Mouse (Mus musculus): ENCODE measurements around the gene Myo5c.

Gene Myo5c

DNA sequence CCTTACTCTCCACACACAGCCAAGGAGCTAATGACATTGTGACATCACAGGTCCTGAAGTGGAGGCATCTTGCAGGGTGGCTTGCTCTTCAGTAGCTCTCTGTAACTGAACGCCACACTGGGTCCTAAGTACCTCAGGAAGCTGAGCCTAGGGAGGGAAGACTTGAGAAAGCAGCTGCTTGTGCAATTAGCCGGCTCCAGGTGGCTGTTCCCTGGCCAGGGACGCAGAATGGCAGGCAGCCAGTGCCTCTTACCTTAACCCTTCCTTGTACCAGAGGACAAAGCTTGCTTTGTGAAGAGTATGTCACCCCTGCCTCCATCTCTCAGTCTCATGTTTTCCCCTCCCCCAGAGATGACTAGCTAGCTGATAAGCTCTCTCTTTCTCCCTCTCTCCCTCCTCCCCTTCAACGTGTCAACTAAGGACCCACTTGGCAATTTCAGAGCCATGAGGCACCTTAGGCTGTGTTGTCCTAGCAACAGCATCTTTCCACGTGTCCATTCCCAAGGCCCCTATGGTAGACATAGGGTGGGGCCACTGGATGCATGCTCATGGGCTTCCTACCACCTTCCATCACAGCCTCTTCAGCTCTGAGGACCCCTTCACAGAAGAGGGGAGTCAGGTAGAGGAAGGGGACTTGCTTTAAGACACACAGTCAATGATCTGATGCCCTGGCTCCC lies 12.0 kb downstream of the Myo5c start:
- no peak for DNase-seq (ENCODE audit: low spot score in 2 of 2)

DNA sequence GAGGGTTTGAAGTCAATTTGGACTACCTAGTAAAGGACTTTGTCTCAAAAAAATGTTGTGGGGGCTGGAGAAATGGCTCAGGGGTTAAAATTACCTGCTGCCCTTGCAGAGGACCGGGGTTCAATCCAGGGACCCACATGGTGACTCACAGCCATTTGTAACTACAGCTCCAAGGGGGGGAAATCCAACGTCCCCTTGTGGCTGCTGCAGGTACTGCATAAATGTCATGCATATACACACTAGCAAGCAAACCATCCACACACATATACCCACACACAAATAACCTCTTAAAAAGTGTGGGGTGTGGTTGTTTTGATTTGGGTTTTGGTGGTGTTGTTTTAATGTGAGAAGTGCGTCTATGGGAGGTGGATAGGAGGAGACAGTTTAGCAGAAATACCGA lies 12.7 kb downstream of the Myo5c start:
- DNase-seq (ENCODE audit: low spot score in 2 of 2), result no peak

DNA sequence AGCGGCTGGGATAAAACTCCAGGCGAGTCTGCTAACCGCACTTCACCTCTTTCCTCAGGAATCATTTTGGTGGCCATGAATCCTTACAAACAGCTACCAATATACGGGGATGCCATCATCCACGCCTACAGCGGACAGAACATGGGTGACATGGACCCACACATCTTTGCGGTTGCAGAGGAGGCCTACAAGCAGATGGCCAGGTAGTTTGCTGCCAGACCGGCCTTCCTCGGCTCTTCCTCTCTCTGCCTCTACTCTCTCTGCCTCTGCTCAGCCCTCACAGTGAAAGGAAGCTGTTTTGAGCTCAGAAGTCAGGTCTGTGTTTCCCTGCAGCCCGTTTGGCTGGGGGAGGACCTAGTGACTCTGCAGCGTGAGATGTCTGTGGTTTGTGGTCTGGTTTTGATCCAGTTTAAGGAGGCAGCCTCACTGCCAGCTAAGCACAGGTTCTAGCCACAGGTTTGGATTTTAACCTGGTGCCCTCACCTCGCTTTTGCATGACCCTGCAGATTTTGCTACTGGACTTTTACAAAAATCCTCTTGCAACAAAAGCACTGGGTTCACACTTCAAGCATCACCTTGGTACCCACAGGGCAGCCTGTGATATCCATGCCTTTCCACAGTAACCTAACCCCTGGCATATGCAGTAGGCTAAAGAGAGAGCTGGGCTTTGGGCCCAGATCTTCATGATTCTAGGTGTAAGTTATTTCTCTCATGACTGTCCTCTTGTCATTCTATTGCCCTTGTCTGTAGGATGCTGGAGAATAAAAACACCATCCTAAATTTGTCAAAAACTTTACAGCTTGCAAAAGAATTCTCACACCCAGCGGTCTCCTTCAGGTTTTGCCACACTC lies 14.5 kb downstream of the Myo5c start:
- no peak for DNase-seq (ENCODE audit: low spot score in 2 of 2)

DNA sequence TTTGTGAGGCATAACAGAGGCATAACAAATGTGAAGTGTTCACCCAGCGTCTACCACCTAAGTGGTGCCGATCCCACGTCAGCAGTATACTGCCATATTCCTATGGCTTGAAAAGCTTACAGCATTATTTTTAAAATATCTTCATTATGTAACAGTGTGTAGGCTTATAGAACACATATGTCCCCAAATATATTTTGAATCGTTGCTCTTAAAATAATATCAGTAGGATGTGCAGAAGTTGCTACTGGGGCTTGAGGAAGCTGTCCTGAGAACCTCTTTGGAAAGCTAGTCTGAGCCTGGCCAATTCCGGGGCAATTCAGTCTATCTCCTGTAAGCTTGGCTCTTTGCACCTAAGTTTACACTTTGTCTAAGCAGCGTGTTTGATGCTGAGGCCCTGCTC lies 16.1 kb downstream of the Myo5c start:
- no peak for DNase-seq (ENCODE audit: low spot score in 2 of 2)

DNA sequence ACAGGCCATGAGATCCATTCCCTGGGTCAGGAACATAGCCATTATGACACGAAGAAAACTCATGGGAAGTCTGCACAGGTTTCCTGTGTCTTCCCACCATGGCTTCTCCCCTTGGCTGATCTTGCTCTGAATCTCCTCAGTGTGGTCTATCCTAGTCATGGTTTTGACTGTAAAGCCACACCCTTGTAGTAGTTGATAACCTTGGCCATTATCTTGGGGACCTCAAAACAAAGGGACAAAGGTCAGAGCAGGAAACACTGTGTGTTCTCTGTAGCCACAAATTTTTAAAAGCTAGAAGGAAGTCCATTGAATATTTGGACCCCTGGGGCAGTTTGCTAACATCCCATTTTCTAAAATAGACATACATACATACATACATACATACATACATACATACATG lies 16.5 kb downstream of the Myo5c start:
- no peak for DNase-seq (ENCODE audit: low spot score in 2 of 2)

DNA sequence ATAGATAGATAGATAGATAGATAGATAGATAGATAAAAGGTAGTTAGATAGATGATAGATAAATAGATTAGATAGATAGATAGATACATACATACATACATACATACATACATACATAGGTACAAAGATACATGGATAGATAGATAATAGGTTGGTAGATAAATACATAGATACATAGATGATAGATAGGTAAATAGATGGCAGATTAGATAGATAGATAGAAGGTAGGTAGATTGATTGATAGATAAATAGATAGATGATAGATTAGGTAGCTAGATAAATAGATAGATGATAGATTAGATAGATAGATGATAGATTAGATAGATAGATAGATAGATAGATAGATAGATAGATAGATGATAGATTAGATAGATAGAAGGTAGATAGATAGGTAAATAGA lies 17.1 kb downstream of the Myo5c start:
- DNase-seq (ENCODE audit: low spot score in 2 of 2), result no peak

DNA sequence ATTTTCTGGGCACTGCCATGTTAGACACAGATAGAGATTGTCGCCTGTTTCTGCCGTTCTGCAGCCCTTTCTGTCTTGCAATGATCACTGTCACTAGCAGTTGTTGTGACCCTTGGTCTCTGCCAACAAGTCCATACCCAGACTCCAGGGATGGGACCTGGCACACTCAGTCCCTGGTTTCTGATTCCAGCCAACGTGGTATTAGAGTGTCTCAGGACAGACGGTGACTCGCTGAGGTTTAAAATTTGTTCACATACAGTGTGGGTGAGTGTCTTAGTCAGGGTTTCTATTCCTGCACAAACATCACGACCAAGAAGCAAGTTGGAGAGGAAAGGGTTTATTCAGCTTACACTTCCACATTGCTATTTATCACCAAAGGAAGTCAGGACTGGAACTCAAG lies 21.3 kb downstream of the Myo5c start:
- DNase-seq (ENCODE audit: low spot score in 2 of 2), result peak; percentile 48 to 64

DNA sequence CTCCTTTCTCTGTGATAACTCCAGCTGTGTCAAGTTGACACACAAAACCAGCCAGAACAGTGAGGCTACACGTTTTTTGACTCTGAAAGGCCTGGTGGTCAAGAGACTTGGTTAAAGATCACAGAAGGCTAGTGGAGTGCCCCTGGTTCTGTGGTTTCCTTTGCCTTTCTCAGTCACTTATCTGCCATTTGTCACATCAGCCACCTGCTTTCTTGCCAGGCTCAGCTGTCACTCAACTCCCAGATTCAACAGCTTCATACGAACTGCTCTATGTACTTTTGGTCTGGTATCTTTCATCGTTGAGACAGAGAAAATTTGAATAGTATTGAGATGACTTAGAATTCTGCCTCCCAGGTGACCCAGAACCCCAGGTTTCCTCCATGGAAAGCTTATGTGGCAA lies 21.9 kb downstream of the Myo5c start:
- DNase-seq (ENCODE audit: low spot score in 2 of 2), result peak in 1 of 2 experiments; percentile 20

DNA sequence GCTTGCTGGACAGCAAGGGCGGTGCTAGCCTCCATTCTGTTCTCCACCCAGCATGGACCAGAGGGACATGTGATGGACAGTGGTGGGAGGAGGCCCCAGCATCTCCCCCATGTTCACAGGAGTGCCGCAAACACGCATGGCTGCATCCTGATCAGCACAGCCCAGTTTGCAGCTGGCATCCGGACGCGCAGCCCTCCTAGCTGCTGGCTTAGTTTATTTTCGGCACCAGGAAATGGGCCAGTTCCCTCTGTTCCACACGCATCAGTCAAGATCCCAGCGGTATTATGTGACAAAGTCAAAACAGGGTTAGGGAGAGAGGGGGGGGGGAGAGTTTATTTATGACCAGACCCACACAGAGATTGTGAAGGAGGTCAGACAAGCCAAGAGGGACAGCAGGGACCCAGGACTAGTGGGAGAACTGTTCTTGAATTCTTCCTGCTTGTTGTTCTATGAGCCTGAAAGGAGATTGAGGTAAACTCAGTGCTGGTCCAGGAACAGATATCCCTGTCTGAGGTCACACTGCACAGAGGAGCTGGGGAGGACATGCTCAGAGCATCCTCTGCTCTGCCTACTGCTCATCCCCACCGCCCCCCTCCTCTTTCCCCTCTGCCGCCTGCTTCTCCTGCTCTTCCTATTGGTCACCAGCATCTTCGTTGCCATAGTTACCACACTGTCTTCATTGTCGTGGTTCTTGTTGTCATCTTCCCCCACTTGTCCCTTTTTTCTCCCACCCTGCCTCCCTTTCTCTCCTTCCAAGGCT lies 22.6 kb downstream of the Myo5c start:
- peak; percentile 60 to 72 for DNase-seq (ENCODE audit: low spot score in 2 of 2)

DNA sequence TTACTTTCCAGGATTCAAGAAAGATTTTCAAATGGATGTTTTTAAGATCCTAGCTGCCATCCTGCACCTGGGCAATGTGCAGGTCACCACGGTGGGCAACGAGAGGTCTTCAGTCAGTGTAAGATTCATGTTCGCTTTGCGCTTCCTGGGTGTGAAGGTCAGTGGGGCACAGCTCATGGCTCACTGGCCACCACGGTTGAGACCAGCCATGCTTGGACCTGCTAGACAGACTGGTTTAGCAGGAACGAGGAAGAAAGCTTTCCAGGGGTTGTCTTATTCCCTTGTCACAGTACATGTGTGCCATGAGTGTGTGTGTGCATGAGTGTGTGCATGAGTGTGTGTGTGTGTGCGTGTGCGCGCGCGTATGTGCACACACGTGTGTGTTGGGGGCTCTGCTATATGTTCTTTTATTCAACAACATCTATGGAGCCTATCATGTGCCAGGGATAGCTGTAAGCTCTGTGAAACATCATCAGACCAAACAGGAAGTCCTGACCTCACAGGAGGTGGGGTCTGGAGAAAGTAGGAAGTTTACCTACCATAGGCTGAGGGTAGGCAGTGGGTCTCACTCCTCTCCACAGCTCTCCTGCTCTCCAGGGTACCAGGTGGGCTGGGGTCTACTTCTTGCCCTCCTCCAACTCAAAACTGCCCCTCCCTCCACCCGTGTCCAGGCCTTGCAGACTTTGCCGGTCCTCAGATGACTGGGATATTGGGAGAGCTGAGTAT lies 24.2 kb downstream of the Myo5c start:
- no peak for DNase-seq (ENCODE audit: low spot score in 2 of 2)

DNA sequence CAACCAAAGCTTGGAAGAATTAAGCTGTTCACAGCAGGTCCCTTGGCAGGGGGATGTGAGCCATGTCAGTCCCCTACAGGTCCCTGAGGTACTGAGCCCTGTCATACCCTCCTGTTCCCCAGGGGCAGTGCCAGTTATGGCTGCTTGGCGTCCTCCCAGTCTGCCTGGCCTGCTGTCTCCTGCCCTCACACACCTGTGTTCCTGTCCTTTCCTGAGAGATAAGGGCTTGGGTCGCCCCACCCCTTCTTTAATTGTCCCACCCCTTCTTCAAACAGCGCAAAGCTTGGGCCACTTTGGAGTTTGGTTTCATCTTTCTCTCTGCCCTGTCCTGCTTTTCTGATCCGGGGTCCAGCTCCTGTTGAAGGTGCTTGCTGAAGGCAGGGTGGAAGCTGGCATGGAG lies 27.0 kb downstream of the Myo5c start:
- no peak for DNase-seq (ENCODE audit: low spot score in 2 of 2)

DNA sequence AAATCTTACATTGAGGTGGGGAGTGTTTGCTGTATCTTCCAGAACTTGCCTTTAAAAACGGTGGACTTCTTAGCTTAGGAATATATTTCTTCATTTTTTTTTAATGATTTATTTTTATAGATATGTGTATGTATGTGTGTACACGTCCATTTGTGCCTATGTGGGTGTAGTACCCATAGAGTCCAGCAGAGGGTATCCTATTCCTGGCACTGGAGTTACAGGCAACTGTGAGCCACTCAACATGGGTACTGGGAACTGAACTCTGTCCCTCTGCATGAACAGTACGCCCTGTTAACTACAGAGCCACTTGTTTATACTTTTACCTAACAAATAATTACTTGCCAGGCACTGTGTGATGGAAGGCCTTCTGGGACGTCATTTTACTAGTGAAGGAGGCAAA lies 27.8 kb downstream of the Myo5c start:
- DNase-seq (ENCODE audit: low spot score in 2 of 2), result no peak

DNA sequence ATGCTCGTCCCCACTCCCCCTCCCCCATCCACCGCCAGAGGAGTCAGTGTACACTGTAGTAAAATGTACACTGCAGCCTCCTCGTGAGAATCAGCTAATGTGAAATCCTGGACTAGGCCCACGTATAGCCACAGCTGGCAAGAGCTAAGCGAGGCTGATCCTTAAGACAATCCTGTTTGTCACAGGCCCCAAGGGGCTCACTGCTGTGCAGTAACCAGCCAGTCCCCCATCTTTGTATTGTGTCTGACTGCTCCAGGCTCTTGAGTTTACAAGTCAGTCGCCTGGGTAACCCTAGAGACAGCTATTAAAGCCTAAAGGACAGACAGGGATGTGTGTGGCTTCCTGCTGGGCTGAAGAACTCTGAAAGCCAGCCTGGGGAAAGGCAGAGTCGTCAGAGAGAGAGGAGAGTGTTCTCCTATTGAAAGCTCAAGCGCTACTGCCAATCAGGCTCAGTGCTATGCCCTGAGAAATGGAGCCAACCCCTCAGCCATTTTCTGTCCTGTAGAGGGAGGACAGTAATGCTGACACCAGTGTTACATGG lies 29.6 kb downstream of the Myo5c start:
- no peak for DNase-seq (ENCODE audit: low spot score in 2 of 2)

DNA sequence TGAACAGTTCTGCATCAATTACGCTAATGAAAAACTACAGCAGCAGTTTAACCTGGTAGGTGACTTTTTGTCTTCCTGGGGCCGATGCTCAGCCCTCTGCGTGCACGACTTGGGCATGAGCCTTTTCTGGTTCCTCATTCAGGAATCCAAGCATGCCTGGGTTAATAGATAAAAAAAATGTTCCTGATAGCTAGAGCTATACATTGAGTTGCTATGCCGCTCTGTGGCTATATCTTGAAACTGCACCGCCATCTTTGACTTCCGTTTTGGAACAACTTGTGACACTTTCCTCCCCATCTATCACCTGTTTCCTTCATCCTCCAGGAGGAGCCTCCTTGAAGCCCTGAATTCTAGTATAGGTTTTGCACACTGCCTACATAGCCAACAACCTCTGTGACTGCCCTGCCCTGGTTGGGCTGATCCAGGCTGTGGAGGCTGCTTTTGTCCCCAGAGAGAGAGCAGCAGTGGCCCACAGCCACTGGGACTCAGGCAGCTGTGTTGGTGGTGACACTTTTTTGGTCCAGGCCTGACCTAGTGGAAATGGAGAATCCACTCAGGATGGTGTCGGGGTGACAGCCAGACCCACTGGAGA lies 30.5 kb downstream of the Myo5c start:
- peak; percentile 68 to 74 for DNase-seq (ENCODE audit: low spot score in 2 of 2)

DNA sequence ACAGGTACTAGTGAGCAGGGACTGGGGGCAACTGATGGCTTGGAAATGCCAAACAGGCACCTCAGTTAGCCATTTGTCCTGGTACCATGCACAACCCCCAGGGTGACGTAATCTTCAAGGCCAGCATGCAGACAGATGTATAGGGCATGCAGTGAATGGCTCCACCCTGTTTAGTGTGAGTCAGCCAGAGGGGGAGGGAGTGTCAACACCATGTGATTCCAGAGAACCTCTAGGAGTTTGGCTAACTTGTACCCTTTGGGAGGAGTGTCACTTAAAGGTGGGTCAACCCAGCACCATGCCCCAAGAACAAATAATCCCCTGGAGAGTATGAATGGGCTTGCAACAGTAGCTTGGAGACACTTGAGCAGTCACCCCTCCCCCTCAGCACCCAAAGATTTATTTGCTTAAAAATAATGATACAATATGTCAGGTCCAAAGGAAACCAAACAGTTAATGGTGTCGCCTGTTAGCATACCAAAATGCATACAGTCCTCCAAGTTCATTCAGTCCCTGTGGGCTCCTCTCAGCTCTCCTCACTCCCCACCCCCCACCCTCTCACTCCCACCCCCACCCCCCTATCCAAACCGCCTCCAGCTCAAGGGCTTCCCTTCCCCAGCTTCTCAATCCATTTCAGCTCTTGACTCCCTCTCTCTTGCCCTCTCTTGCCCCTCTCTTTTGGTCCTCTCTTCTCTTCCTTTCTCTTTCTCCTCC lies 32.3 kb downstream of the Myo5c start:
- DNase-seq (ENCODE audit: low spot score in 2 of 2), result no peak

DNA sequence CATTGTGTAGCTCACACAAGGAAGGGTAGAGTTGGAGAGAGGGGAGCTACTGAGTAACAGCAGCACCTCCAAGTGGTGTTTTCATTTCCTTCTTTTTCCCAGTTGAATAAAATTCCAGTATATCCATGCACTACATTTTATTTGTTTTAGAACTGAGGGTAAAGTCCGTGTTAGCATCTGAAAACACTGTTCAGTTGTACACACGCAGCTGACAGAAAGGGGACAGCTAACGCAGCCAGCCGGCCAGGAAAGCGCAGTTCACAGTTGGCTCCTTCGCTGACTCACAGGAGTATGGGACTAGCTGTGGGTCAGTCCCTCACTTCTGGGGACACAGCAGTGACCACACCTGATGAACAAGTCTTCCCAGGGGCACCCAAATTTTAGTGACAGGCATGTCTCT lies 35.3 kb downstream of the Myo5c start:
- DNase-seq (ENCODE audit: low spot score in 2 of 2), result no peak

DNA sequence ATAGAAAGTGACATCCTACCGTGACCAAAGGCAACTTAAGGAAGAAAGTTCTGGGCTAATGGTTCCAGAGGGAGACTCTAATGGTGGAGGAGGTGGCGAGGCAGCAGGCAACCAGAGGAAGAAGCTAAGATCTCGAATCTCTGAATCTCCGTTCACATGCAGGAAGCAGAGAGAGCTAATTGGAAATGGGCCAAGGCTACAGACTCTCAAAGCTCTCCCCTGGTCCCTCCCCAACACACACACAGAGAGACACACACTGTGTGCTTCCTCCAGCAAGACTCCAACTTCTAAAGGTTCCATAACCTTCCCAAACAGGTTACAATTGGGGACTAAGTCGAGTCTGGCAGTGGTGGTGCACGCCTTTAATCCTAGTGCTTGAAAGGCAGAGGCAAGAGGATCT lies 38.6 kb downstream of the Myo5c start:
- DNase-seq (ENCODE audit: low spot score in 2 of 2), result no peak

DNA sequence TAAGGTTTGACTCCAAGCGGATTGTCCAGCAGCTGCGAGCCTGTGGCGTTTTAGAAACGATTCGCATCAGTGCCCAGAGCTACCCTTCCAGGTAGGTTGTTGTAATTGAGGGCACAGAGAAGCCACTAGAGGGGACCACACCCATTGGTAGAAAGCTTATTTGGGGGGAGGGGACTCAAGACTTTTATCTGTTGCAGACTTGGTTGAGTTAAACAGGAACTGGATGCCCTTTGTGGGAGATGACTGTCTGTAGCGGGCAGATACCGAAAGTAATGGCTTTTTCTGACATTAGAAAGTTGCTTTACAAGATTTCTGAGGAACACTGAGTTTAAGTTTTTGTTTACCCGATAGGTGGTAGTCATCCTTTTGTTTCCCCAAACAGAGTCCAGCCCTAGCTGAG lies 39.7 kb downstream of the Myo5c start:
- no peak for DNase-seq (ENCODE audit: low spot score in 2 of 2)

DNA sequence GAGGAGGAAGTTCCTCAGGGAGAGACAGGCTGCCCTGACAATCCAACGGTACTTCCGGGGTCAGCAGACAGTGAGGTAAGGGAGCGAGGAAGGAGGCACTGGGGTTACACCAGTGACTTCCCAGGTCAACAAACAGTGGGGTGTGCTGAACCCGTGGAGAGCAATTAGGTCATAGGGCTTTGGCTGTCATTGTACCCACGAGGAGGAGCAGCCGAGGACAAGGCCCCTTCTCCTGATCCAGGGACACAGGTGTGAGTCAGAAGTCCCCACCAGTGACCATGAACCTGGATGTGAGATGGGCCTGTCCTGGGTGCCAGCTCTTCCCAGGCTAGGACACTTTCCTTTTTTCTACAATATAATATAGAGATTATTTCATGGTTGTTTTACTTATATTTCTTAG lies 41.8 kb downstream of the Myo5c start:
- DNase-seq (ENCODE audit: low spot score in 2 of 2), result no peak

DNA sequence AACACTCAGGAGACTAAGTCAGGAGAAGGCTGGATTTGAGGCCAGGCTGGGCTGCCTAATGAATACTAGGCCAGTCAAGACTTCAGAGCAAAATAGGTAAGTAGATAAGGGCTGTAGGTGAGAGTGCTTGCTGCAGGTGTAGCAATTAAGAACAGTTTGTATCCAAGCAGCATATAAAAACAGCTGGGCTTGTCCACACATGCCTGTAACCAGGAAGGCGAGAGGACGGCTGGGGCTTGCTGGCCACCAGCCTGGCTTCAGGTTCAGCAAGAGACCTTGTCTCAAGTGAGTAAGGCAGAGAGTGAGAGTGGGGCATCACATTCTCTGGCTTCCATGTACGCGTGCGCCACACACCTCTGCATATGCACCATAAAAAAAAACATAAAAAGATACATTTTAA lies 42.7 kb downstream of the Myo5c start:
- DNase-seq (ENCODE audit: low spot score in 2 of 2), result no peak

DNA sequence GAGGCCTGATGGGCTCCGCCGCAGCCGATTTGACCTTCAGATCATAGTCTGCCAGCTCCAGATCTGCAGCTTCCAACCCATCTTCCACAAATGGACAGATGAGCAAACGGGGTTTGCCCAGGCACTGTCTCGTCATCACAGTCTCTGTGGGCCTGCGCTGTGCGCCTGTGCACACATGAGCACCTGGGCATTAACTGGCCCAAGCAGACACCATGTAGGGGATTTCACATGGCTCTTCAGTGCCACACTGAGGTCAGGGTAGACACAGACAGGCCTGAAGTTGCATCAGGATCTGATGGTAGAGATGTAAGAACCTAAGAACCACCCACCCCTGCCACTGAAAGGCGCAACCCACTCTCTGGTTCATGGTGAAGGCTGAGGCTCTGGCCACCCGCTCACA lies 43.2 kb downstream of the Myo5c start:
- DNase-seq (ENCODE audit: low spot score in 2 of 2), result no peak
